Mouse (Mus musculus): ENCODE data around the gene Ston1. TPM values are rescaled to one million over a fixed set of nuclear protein-coding genes. Genes with fewer than 3 reads are reported as not detected.

The Ston1 gene
- polyA plus RNA-seq, 1 experiment = 6.5 TPM

- peaks cover 4% of the 10 kb centered on the region; the same call in 1 of the 2 replicates for H3K4me1 ChIP-seq (replicated peaks; ENCODE audit: control insufficient read depth, insufficient read depth, low read length)
- TF ChIP-seq POLR2A (IDR thresholded peaks at IDR 0.05; ENCODE audit: control insufficient read depth, extremely low read depth, insufficient read depth, low read length, poor library complexity) (no peak), CTCF (IDR thresholded peaks at IDR 0.05; ENCODE audit: borderline replicate concordance, control insufficient read depth, extremely low read depth, insufficient read depth, low read length, poor library complexity) (no peak)
Measured at GRCm38 (mm10) chr17:88630554-88630948, 33.1 kb downstream of the Ston1 start.

GRCm38 (mm10) chr17:88632631-88633030 is 35.1 kb downstream of the Ston1 start:
- TF ChIP-seq CTCF (IDR thresholded peaks at IDR 0.05; ENCODE audit: borderline replicate concordance, control insufficient read depth, extremely low read depth, insufficient read depth, low read length, poor library complexity) (no peak), POLR2A (IDR thresholded peaks at IDR 0.05; ENCODE audit: control insufficient read depth, extremely low read depth, insufficient read depth, low read length, poor library complexity) (no peak)
- H3K27me3 ChIP-seq (ENCODE audit: control insufficient read depth, insufficient read depth, low read length) = no peaks in the 10 kb centered on the region

More at GRCm38 (mm10) chr17:88630554-88630948, 33.1 kb downstream of the Ston1 start:
- H3K27ac ChIP-seq (ENCODE audit: control insufficient read depth, insufficient read depth, low read length) = no peak overlapping the region
- WGBS = 94% methylated on average over 3 of the region's 3 CpGs
- H3K4me3 ChIP-seq (ENCODE audit: control insufficient read depth, insufficient read depth, low read length) = no peak overlapping the region
- no peaks in the 10 kb centered on the region for H3K27me3 ChIP-seq (ENCODE audit: control insufficient read depth, insufficient read depth, low read length)
- no peak for DNase-seq
- H3K36me3 ChIP-seq (ENCODE audit: control insufficient read depth, insufficient read depth, low read length) = no peaks in the 10 kb centered on the region

GRCm38 (mm10) chr17:88636076-88636475 is 38.6 kb downstream of the Ston1 start:
- 95% methylated on average over 14 of the region's 14 CpGs for WGBS
- no peaks in the 10 kb centered on the region for H3K4me1 ChIP-seq (replicated peaks; ENCODE audit: control insufficient read depth, insufficient read depth, low read length)
- no peak overlapping the region for H3K27ac ChIP-seq (ENCODE audit: control insufficient read depth, insufficient read depth, low read length)
- peaks cover 3% of the 10 kb centered on the region; the same call in 1 of the 2 replicates for H3K36me3 ChIP-seq (ENCODE audit: control insufficient read depth, insufficient read depth, low read length)
- TF ChIP-seq POLR2A (IDR thresholded peaks at IDR 0.05; ENCODE audit: control insufficient read depth, extremely low read depth, insufficient read depth, low read length, poor library complexity) (no peak), CTCF (IDR thresholded peaks at IDR 0.05; ENCODE audit: borderline replicate concordance, control insufficient read depth, extremely low read depth, insufficient read depth, low read length, poor library complexity) (no peak)
- H3K4me3 ChIP-seq (ENCODE audit: control insufficient read depth, insufficient read depth, low read length) = no peak overlapping the region
- no peaks in the 10 kb centered on the region for H3K27me3 ChIP-seq (ENCODE audit: control insufficient read depth, insufficient read depth, low read length)
- no peak for DNase-seq

More at GRCm38 (mm10) chr17:88632631-88633030, 35.1 kb downstream of the Ston1 start:
- Histone ChIP-seq H3K4me1 (replicated peaks; ENCODE audit: control insufficient read depth, insufficient read depth, low read length) (peaks cover 4% of the 10 kb centered on the region; the same call in 1 of the 2 replicates), H3K4me3 (ENCODE audit: control insufficient read depth, insufficient read depth, low read length) (no peak overlapping the region), H3K27ac (ENCODE audit: control insufficient read depth, insufficient read depth, low read length) (no peak overlapping the region), H3K36me3 (ENCODE audit: control insufficient read depth, insufficient read depth, low read length) (peaks cover 3% of the 10 kb centered on the region; the same call in 1 of the 2 replicates)
- 93% methylated on average over 3 of the region's 3 CpGs for WGBS
- DNase-seq = no peak

GRCm38 (mm10) chr17:88636587-88636986 is 39.1 kb downstream of the Ston1 start:
- no peaks in the 10 kb centered on the region for H3K27me3 ChIP-seq (ENCODE audit: control insufficient read depth, insufficient read depth, low read length)
- no peaks in the 10 kb centered on the region for H3K4me1 ChIP-seq (replicated peaks; ENCODE audit: control insufficient read depth, insufficient read depth, low read length)
- H3K36me3 ChIP-seq (ENCODE audit: control insufficient read depth, insufficient read depth, low read length) = peaks cover 3% of the 10 kb centered on the region; the same call in 1 of the 2 replicates
- DNase-seq = no peak
- H3K4me3 ChIP-seq (ENCODE audit: control insufficient read depth, insufficient read depth, low read length) = no peak overlapping the region
- TF ChIP-seq CTCF (IDR thresholded peaks at IDR 0.05; ENCODE audit: borderline replicate concordance, control insufficient read depth, extremely low read depth, insufficient read depth, low read length, poor library complexity) = no peak
- TF ChIP-seq POLR2A (IDR thresholded peaks at IDR 0.05; ENCODE audit: control insufficient read depth, extremely low read depth, insufficient read depth, low read length, poor library complexity) = no peak
- WGBS = 93% methylated on average over 12 of the region's 12 CpGs
- no peak overlapping the region for H3K27ac ChIP-seq (ENCODE audit: control insufficient read depth, insufficient read depth, low read length)

GRCm38 (mm10) chr17:88641012-88641411 is 43.5 kb downstream of the Ston1 start:
- no peak overlapping the region for H3K27ac ChIP-seq (ENCODE audit: control insufficient read depth, insufficient read depth, low read length)
- no peak for TF ChIP-seq POLR2A (IDR thresholded peaks at IDR 0.05; ENCODE audit: control insufficient read depth, extremely low read depth, insufficient read depth, low read length, poor library complexity)
- no peak for TF ChIP-seq CTCF (IDR thresholded peaks at IDR 0.05; ENCODE audit: borderline replicate concordance, control insufficient read depth, extremely low read depth, insufficient read depth, low read length, poor library complexity)
- H3K27me3 ChIP-seq (ENCODE audit: control insufficient read depth, insufficient read depth, low read length) = no peaks in the 10 kb centered on the region
- peaks cover 3% of the 10 kb centered on the region; the same call in 1 of the 2 replicates for H3K36me3 ChIP-seq (ENCODE audit: control insufficient read depth, insufficient read depth, low read length)
- no peaks in the 10 kb centered on the region for H3K4me1 ChIP-seq (replicated peaks; ENCODE audit: control insufficient read depth, insufficient read depth, low read length)
- DNase-seq = peak; percentile 73
- WGBS = 33% methylated on average over 6 of the region's 6 CpGs
- no peak overlapping the region for H3K4me3 ChIP-seq (ENCODE audit: control insufficient read depth, insufficient read depth, low read length)

GRCm38 (mm10) chr17:88641836-88642235 is 44.4 kb downstream of the Ston1 start:
- Histone ChIP-seq H3K4me3 (ENCODE audit: control insufficient read depth, insufficient read depth, low read length) (no peak overlapping the region), H3K36me3 (ENCODE audit: control insufficient read depth, insufficient read depth, low read length) (peaks cover 1% of the 10 kb centered on the region; the same call in 1 of the 2 replicates), H3K27ac (ENCODE audit: control insufficient read depth, insufficient read depth, low read length) (no peak overlapping the region), H3K27me3 (ENCODE audit: control insufficient read depth, insufficient read depth, low read length) (no peaks in the 10 kb centered on the region), H3K4me1 (replicated peaks; ENCODE audit: control insufficient read depth, insufficient read depth, low read length) (no peaks in the 10 kb centered on the region)
- no peak for DNase-seq
- WGBS = 96% methylated on average over 8 of the region's 8 CpGs
- TF ChIP-seq CTCF (IDR thresholded peaks at IDR 0.05; ENCODE audit: borderline replicate concordance, control insufficient read depth, extremely low read depth, insufficient read depth, low read length, poor library complexity) (no peak), POLR2A (IDR thresholded peaks at IDR 0.05; ENCODE audit: control insufficient read depth, extremely low read depth, insufficient read depth, low read length, poor library complexity) (no peak)

GRCm38 (mm10) chr17:88644876-88645275 is 47.4 kb downstream of the Ston1 start:
- Histone ChIP-seq H3K36me3 (ENCODE audit: control insufficient read depth, insufficient read depth, low read length) (no peaks in the 10 kb centered on the region), H3K27me3 (ENCODE audit: control insufficient read depth, insufficient read depth, low read length) (no peaks in the 10 kb centered on the region), H3K4me3 (ENCODE audit: control insufficient read depth, insufficient read depth, low read length) (no peak overlapping the region), H3K27ac (ENCODE audit: control insufficient read depth, insufficient read depth, low read length) (no peak overlapping the region), H3K4me1 (replicated peaks; ENCODE audit: control insufficient read depth, insufficient read depth, low read length) (no peaks in the 10 kb centered on the region)
- WGBS = 91% methylated on average over 7 of the region's 7 CpGs
- no peak for DNase-seq
- TF ChIP-seq CTCF (IDR thresholded peaks at IDR 0.05; ENCODE audit: borderline replicate concordance, control insufficient read depth, extremely low read depth, insufficient read depth, low read length, poor library complexity) = no peak
- TF ChIP-seq POLR2A (IDR thresholded peaks at IDR 0.05; ENCODE audit: control insufficient read depth, extremely low read depth, insufficient read depth, low read length, poor library complexity) = no peak
